Mouse (Mus musculus): Measurements from ENCODE around the gene Zdhhc22.

The Zdhhc22 gene

GRCm38 (mm10) chr12:86961589-86962344 lies 28.5 kb downstream of the Zdhhc22 start:
- peak; percentile 79 for DNase-seq (ENCODE audit: low spot score)

GRCm38 (mm10) chr12:86960791-86961335 lies 29.4 kb downstream of the Zdhhc22 start:
- no peak for DNase-seq (ENCODE audit: low spot score)

- DNase-seq (ENCODE audit: low spot score) = no peak
Measured at GRCm38 (mm10) chr12:86960138-86960537, 30.1 kb downstream of the Zdhhc22 start.

- no peak for DNase-seq (ENCODE audit: low spot score)
Measured at GRCm38 (mm10) chr12:86959661-86960060, 30.6 kb downstream of the Zdhhc22 start.

- DNase-seq (ENCODE audit: low spot score) = no peak
Measured at GRCm38 (mm10) chr12:86958558-86958957, 31.7 kb downstream of the Zdhhc22 start.

GRCm38 (mm10) chr12:86955894-86956293 lies 34.3 kb downstream of the Zdhhc22 start:
- DNase-seq (ENCODE audit: low spot score) = no peak

GRCm38 (mm10) chr12:86952331-86952850 lies 37.8 kb downstream of the Zdhhc22 start:
- DNase-seq (ENCODE audit: low spot score) = no peak

- no peak for DNase-seq (ENCODE audit: low spot score)
Measured at GRCm38 (mm10) chr12:86950961-86951360, 39.3 kb downstream of the Zdhhc22 start.

GRCm38 (mm10) chr12:86950161-86950960 lies 39.9 kb downstream of the Zdhhc22 start:
- peak; percentile 14 for DNase-seq (ENCODE audit: low spot score)

GRCm38 (mm10) chr12:86949501-86949900 lies 40.7 kb downstream of the Zdhhc22 start:
- DNase-seq (ENCODE audit: low spot score) = no peak

- peak; percentile 51 for DNase-seq (ENCODE audit: low spot score)
Measured at GRCm38 (mm10) chr12:86948627-86949026, 41.6 kb downstream of the Zdhhc22 start.

GRCm38 (mm10) chr12:86947681-86948401 lies 42.4 kb downstream of the Zdhhc22 start:
- peak; percentile 54 for DNase-seq (ENCODE audit: low spot score)

GRCm38 (mm10) chr12:86946862-86947574 lies 43.2 kb downstream of the Zdhhc22 start, which contains the start of gene Cipc:
Gene Cipc, plus strand, starts transcription at chr12:86947043.
- DNase-seq (ENCODE audit: low spot score) = peak; percentile 98

GRCm38 (mm10) chr12:86946301-86946781 lies 43.9 kb downstream of the Zdhhc22 start:
- DNase-seq (ENCODE audit: low spot score) = no peak

GRCm38 (mm10) chr12:86945126-86945525 lies 45.1 kb downstream of the Zdhhc22 start:
- DNase-seq (ENCODE audit: low spot score) = peak; percentile 71

- DNase-seq (ENCODE audit: low spot score) = no peak
Measured at GRCm38 (mm10) chr12:86943421-86943820, 46.8 kb downstream of the Zdhhc22 start.

GRCm38 (mm10) chr12:86941734-86942486 lies 48.3 kb downstream of the Zdhhc22 start:
- DNase-seq (ENCODE audit: low spot score) = no peak

- DNase-seq (ENCODE audit: low spot score) = no peak
Measured at GRCm38 (mm10) chr12:86941173-86941572, 49.1 kb downstream of the Zdhhc22 start.

GRCm38 (mm10) chr12:86938571-86938970 lies 51.7 kb downstream of the Zdhhc22 start:
- no peak for DNase-seq (ENCODE audit: low spot score)

Data from urinary bladder, postnatal 14 days (tissue).